Mouse (Mus musculus): ENCODE data around the gene Olfr1188. TPM values are rescaled to one million over a fixed set of nuclear protein-coding genes. Genes with fewer than 3 reads are reported as not detected.

The Olfr1188 gene
- polyA plus RNA-seq (2012): not detected in 2 replicates

- no peak for TF ChIP-seq GATA1 (IDR thresholded peaks at IDR 0.05; ENCODE audit: low read length)
Measured at GRCm38 (mm10) chr2:88556635-88557034, at the start of gene Olfr1188. Gene Olfr1188 (plus strand): TSS chr2:88556935.

- no peak for TF ChIP-seq GATA1 (IDR thresholded peaks at IDR 0.05; ENCODE audit: low read length)
Measured at GRCm38 (mm10) chr2:88518251-88518650, 38.5 kb upstream of the Olfr1188 start, which contains the start of gene Olfr1186. Gene Olfr1186 (plus strand): TSS chr2:88518551.

GRCm38 (mm10) chr2:88525720-88526119 is 31.0 kb upstream of the Olfr1188 start:
- TF ChIP-seq GATA1 (IDR thresholded peaks at IDR 0.05; ENCODE audit: low read length): no peak

GRCm38 (mm10) chr2:88586154-88586553 is 29.4 kb downstream of the Olfr1188 start, which contains the start of gene Olfr1189:
Gene Olfr1189 (plus strand): TSS chr2:88586454.
- no peak for TF ChIP-seq GATA1 (IDR thresholded peaks at IDR 0.05; ENCODE audit: low read length)

Other genes starting within 250 kb of the Olfr1188 start
- not detected in 2 replicates for gene Olfr1174-ps, start 241.8 kb upstream of the Olfr1188 start, polyA plus RNA-seq (2012)
- gene Olfr1175-ps, start 229.7 kb upstream of the Olfr1188 start, polyA plus RNA-seq (2012): not detected in 2 replicates
- not detected in 2 replicates for gene Olfr1176, start 220.2 kb upstream of the Olfr1188 start, polyA plus RNA-seq (2012)
- not detected in 2 replicates for gene Olfr1177-ps, start 210.4 kb upstream of the Olfr1188 start, polyA plus RNA-seq (2012)
- gene Olfr1178, start 169.9 kb upstream of the Olfr1188 start, polyA plus RNA-seq (2012): not detected in 2 replicates
- gene Olfr1179, start 150.5 kb upstream of the Olfr1188 start, polyA plus RNA-seq (2012): not detected in 2 replicates
- gene Olfr1180, start 137.8 kb upstream of the Olfr1188 start, polyA plus RNA-seq (2012): not detected in 2 replicates
- not detected in 2 replicates for gene Olfr1181, start 130.8 kb upstream of the Olfr1188 start, polyA plus RNA-seq (2012)
- gene Gm13757, start 107.8 kb upstream of the Olfr1188 start, polyA plus RNA-seq (2012): not detected in 2 replicates
- gene Olfr1183, start 102.1 kb upstream of the Olfr1188 start, polyA plus RNA-seq (2012): not detected in 2 replicates
- not detected in 2 replicates for gene Olfr1184, start 73.3 kb upstream of the Olfr1188 start, polyA plus RNA-seq (2012)
- gene Olfr1185-ps1, start 63.6 kb upstream of the Olfr1188 start, polyA plus RNA-seq (2012): not detected in 2 replicates
- not detected in 2 replicates for gene Olfr1186, start 38.4 kb upstream of the Olfr1188 start, polyA plus RNA-seq (2012)
- gene Olfr1189, start 29.5 kb downstream of the Olfr1188 start, polyA plus RNA-seq (2012): not detected in 2 replicates
- not detected in 2 replicates for gene Olfr1191-ps1, start 83.6 kb downstream of the Olfr1188 start, polyA plus RNA-seq (2012)
- gene Olfr1192-ps1, start 91.6 kb downstream of the Olfr1188 start, polyA plus RNA-seq (2012): not detected in 2 replicates
- not detected in 2 replicates for gene Olfr1193, start 118.7 kb downstream of the Olfr1188 start, polyA plus RNA-seq (2012)
- gene Olfr1195, start 132.3 kb downstream of the Olfr1188 start, polyA plus RNA-seq (2012): not detected in 2 replicates
- not detected in 2 replicates for gene Olfr1196, start 147.7 kb downstream of the Olfr1188 start, polyA plus RNA-seq (2012)
- not detected in 2 replicates for gene Olfr1197, start 175.4 kb downstream of the Olfr1188 start, polyA plus RNA-seq (2012)
- not detected in 2 replicates for gene Olfr1198, start 194.4 kb downstream of the Olfr1188 start, polyA plus RNA-seq (2012)
- gene Olfr1199, start 203.5 kb downstream of the Olfr1188 start, polyA plus RNA-seq (2012): not detected in 2 replicates
- not detected in 2 replicates for gene Olfr1200, start 213.6 kb downstream of the Olfr1188 start, polyA plus RNA-seq (2012)
- not detected in 2 replicates for gene Olfr1201, start 236.1 kb downstream of the Olfr1188 start, polyA plus RNA-seq (2012)